Mouse (Mus musculus) kidney, adult 2 months (tissue): ENCODE measurements around the gene 1110059E24Rik. TPM values are rescaled to one million over a fixed set of nuclear protein-coding genes. Genes with fewer than 3 reads are reported as not detected.

Source experiments
- DNase-seq: peaks from one replicate; pipeline ENCODE4 v3.0.0; 2021
- H3K27ac ChIP-seq: fragments of 200-500 bp; 2 replicates; pipeline ENCODE4 v1.5.1; 2012; ENCODE audit warnings: low read depth, low read length, control low read depth, inconsistent platforms; ENCODE audit not compliant: insufficient read depth
- H3K27me3 ChIP-seq: fragments of 200-500 bp; replicated peaks from 2 replicates; pipeline ENCODE4 v1.6.1; 2012; ENCODE audit warnings: mild to moderate bottlenecking, moderate library complexity, low read length, inconsistent platforms; ENCODE audit not compliant: control insufficient read depth, insufficient read depth
- H3K36me3 ChIP-seq: fragments of 200-500 bp; 2 replicates; pipeline ENCODE4 v1.6.1; 2012; ENCODE audit warnings: mild to moderate bottlenecking, moderate library complexity, low read length, inconsistent platforms; ENCODE audit not compliant: control insufficient read depth, insufficient read depth
- H3K4me1 ChIP-seq: fragments of 200-500 bp; 2 replicates; pipeline ENCODE4 v1.6.1; 2011; ENCODE audit warnings: low read length; ENCODE audit not compliant: control insufficient read depth, insufficient read depth
- H3K4me3 ChIP-seq: fragments of 200-500 bp; 2 replicates; pipeline ENCODE4 v1.5.1; 2011; ENCODE audit warnings: mild to moderate bottlenecking, low read depth, low read length, control low read depth; ENCODE audit not compliant: insufficient read depth
- CTCF ChIP-seq: fragments of 200-500 bp; conservative IDR thresholded peaks from 2 replicates; pipeline ENCODE4 v1.5.1; 2011; ENCODE audit warnings: low read depth, mild to moderate bottlenecking, control low read depth, low read length, moderate library complexity, mixed read lengths; ENCODE audit not compliant: insufficient read depth, insufficient read length
- POLR2A ChIP-seq: fragments of 200-500 bp; IDR thresholded peaks from one replicate; pipeline ENCODE4 v1.6.1; 2011; ENCODE audit warnings: low read depth, low read length, control low read depth
- WGBS: fragments of 180-500 bp; shearing (Covaris S2); methylation state at CpG from one replicate; pipeline ENCODE4 v1.1.7; 2018; 5-methylcytosine and 5-hydroxymethylcytosine counted together
- polyA plus RNA-seq: library from polyadenylated mRNA; depleted of rRNA; stranded (reverse); fragments of >200 nt; gene quantifications from 2 replicates; pipeline ENCODE4 v1.2.3, GENCODE M21; 2012

Gene 1110059E24Rik
- polyA plus RNA-seq, 1 experiment = 7.3 TPM

- 82% methylated on average over 3 of the region's 3 CpGs for WGBS
These were observed 75.3 kb downstream of the 1110059E24Rik start for GRCm38 (mm10) chr19:21577443-21577842.

DNA sequence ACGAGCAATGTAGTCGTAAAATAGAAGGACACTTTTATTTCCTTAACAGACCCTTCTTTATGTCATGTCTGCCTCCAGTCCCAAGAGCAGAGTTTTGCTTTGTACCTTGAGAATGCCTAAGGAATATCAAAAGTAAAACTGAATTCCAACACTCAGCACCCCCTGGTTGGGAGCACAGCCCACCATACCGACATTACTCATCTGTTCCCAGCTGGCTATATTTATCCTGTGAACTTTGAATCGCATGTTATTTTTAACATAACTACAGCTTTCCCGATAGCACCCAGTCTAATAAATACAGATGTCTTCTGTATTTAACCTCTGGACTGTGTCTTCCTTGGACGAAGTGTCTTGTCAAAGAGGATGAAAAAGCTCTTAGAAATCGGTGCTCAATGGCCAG lies 80.8 kb downstream of the 1110059E24Rik start:
- WGBS = 34% methylated on average over 7 of the region's 7 CpGs
- Histone ChIP-seq H3K4me1 (no peaks in the 10 kb centered on the region), H3K4me3 (no peak overlapping the region), H3K36me3 (no peaks in the 10 kb centered on the region), H3K27ac (no peak overlapping the region), H3K27me3 (no peaks in the 10 kb centered on the region)
- TF ChIP-seq CTCF (no peak), POLR2A (no peak)
- DNase-seq = no peak

More at GRCm38 (mm10) chr19:21577443-21577842, 75.3 kb downstream of the 1110059E24Rik start:
- no peak overlapping the region for H3K4me3 ChIP-seq
- H3K36me3 ChIP-seq = no peaks in the 10 kb centered on the region
- no peak for TF ChIP-seq CTCF
- TF ChIP-seq POLR2A = no peak
- no peaks in the 10 kb centered on the region for H3K4me1 ChIP-seq
- no peaks in the 10 kb centered on the region for H3K27me3 ChIP-seq
- no peak for DNase-seq
- H3K27ac ChIP-seq = no peak overlapping the region

DNA sequence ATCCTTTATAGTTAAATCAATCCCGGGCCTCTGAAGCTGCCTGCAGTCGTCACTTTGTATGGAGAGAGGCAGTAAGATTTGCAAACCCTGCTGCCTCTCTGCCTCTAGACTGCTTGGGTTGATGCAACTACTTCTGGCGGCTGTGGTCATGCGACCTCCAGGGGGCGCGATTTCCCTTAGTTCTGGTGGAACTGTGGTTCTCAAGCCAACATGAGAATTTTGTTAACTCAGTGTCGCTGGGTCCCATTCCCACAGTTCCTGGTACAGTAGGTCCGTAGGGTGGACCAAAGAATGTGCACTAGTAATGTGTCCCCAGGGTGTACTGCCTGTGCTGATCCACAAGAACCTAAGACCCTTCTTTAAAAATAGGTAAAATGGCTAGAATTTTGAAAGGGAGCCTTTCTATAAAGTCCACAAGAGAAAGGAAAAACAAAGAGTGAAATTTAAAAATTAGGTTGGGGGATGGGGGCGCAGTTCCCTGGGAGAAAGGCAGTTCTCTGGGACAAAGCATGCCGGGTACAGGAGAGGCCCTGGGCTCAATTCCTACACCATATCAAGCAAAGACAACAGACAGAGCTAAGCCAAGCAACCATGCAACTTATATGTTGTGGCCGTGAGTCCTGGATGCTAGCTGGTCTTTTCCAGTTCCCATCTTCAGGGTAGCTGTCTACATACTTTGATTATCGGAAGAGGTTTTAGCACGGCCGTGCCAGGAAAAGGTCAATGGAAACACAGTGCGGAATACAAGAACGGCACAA lies 81.4 kb downstream of the 1110059E24Rik start:
- Histone ChIP-seq H3K4me1 (no peaks in the 10 kb centered on the region), H3K4me3 (no peak overlapping the region), H3K27me3 (no peaks in the 10 kb centered on the region), H3K36me3 (no peaks in the 10 kb centered on the region), H3K27ac (no peak overlapping the region)
- TF ChIP-seq POLR2A (no peak), CTCF (peak; percentile 90)
- DNase-seq = peak; percentile 90
- WGBS = 18% methylated on average over 16 of the region's 16 CpGs

DNA sequence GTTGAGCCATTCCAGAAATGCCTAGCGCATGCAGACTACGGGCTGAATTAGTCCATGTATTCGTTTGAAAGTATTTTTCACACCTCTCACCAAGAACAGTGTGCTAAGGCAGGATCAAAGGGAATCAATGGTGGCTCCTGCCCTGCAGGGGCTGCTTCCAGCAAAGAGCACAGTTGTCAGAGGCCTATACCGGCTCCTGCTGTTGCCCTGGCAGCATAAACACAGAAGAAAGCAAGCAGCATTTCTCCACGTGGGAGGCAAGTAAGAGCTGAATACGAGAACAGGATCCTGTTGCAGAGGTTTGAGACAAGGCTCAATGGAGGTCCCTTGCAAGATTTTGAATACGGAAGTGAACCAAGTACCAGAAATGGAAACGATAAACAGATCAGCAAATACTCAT lies 82.0 kb downstream of the 1110059E24Rik start:
- no peaks in the 10 kb centered on the region for H3K4me1 ChIP-seq
- WGBS = 55% methylated on average over 8 of the region's 8 CpGs
- TF ChIP-seq POLR2A = no peak
- TF ChIP-seq CTCF = no peak

GRCm38 (mm10) chr19:21568528-21569185 lies 84.1 kb downstream of the 1110059E24Rik start:
- H3K27me3 ChIP-seq = no peaks in the 10 kb centered on the region
- no peaks in the 10 kb centered on the region for H3K4me1 ChIP-seq
- TF ChIP-seq CTCF (no peak), POLR2A (no peak)
- no peak for DNase-seq
- no peaks in the 10 kb centered on the region for H3K36me3 ChIP-seq
- H3K27ac ChIP-seq = no peak overlapping the region
- H3K4me3 ChIP-seq = no peak overlapping the region
- WGBS = 80% methylated on average over 3 of the region's 3 CpGs

More for the DNA sequence above, 82.0 kb downstream of the 1110059E24Rik start:
- H3K27me3 ChIP-seq = no peaks in the 10 kb centered on the region
- H3K36me3 ChIP-seq = no peaks in the 10 kb centered on the region
- no peak for DNase-seq
- no peak overlapping the region for H3K27ac ChIP-seq
- no peak overlapping the region for H3K4me3 ChIP-seq

DNA sequence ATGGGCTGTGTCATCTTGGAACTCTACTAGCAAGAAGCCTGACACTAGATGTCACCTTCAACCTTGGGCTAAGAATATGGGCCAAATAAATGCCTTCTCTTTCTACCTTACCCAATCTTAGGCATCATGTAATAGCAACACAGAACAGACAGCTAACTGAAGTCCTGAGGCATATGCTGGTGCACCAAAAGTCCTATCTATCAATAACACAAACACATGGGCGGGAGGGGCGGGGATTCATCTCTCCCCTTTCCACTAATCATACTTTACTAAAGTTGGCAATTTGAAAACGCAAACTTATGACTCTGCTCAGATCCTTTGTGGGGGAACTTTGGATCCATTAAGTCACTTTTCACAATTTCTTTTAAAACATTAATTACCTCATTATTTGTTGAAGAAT lies 84.8 kb downstream of the 1110059E24Rik start:
- Histone ChIP-seq H3K4me1 (no peaks in the 10 kb centered on the region), H3K27me3 (no peaks in the 10 kb centered on the region), H3K4me3 (no peak overlapping the region), H3K36me3 (no peaks in the 10 kb centered on the region), H3K27ac (no peak overlapping the region)
- TF ChIP-seq CTCF = no peak
- no peak for TF ChIP-seq POLR2A
- no peak for DNase-seq
- WGBS = 89% methylated on average over 3 of the region's 3 CpGs

DNA sequence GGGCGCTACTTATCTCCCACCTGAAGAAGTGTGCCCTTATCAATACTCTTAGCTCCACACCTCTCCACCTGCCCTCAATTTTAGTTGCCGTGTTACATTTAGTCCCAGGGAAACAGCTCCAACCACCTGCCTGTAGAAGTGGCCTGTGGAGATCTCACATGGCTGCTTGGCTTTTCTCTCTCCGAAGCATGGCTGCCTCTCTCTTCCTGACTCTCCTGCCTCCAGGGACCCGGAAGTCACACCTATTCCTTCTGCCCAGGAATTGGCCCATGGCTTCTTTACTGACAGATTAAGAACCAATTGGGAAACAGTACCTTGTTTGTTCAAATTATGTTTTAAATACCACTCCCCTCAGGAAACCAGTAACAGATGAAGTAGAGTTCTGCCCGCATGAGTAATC lies 86.3 kb downstream of the 1110059E24Rik start:
- Histone ChIP-seq H3K4me1 (no peaks in the 10 kb centered on the region), H3K27me3 (no peaks in the 10 kb centered on the region), H3K27ac (no peak overlapping the region), H3K4me3 (no peak overlapping the region), H3K36me3 (no peaks in the 10 kb centered on the region)
- 90% methylated on average over 5 of the region's 5 CpGs for WGBS
- TF ChIP-seq POLR2A (no peak), CTCF (no peak)
- no peak for DNase-seq
